Mouse (Mus musculus) CD4-positive naive resting alpha-beta T cell, adult 76 days (primary cell): ENCODE measurements around the gene Ubb. TPM values are rescaled to one million over a fixed set of nuclear protein-coding genes. Genes with fewer than 3 reads are reported as not detected.

ENCODE experiments used
- total RNA-seq: library from RNA; stranded (reverse); gene quantifications from one replicate; pipeline ENCODE4 v1.2.4, GENCODE M21; 2023

Ubb gene
- 1,521 TPM for total RNA-seq

GRCm38 (mm10) chr11:62550727-62551225, at the start of gene Ubb:
Gene Ubb (plus strand): TSS chr11:62551171.

GRCm38 (mm10) chr11:62539089-62539890, 11.7 kb upstream of the Ubb start, which contains the start of gene Cenpv:
Gene Cenpv (minus strand): TSS chr11:62539261.

DNA sequence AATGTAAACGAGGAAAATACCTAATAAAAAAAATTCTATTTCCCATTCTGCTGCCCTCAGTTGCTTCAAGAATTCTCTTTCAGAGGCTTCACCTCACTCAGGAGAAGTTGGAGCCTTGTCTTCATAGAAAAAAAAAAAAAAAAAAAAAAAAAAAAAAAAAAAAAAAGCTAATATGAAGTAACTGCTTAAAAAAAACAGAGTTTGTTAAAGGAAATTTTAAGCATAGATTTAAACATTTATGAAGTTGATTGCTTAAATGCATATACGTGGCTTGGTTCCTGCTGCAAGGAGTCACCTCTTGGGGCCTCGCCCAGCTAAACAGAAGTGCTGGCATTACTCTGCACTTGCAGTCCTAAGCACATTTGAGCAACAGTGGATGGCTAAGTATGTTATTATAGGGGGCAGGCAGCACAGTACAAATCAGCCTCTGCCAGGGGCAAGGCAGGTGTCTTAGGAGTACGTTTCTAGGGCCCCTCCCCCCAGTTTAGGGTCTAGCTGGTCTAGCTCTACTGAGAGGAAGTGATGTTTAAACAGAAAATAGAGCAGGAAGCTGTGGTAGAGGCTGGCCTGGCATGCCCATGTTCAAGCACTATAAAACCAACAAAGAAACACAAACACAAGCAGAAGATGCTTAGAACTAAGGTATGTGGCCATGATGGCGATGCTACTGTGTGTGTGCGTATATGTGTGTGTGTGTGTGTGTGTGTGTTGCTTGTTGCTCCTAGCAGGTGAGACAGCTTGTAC, 23.2 kb downstream of the Ubb start, which contains the start of gene Trpv2:
Gene Trpv2 (plus strand): TSS at position 528 of the 744 bp plus-strand sequence.

Other genes with a start within 250 kb of the Ubb start
- gene Pigl, start 92.7 kb upstream of the Ubb start, total RNA-seq = 10.8 TPM
- gene Ncor1, start 92.6 kb upstream of the Ubb start, total RNA-seq = 507 TPM
- gene Cenpv, start 11.9 kb upstream of the Ubb start, total RNA-seq = 3.7 TPM
- 39.3 TPM for gene Trpv2, start 23.3 kb downstream of the Ubb start, total RNA-seq
- gene Lrrc75a, start 97.4 kb downstream of the Ubb start, total RNA-seq = 0.85 TPM
- 8.4 TPM for gene Mmgt2, start 97.5 kb downstream of the Ubb start, total RNA-seq
- 18.2 TPM for gene Zfp287, start 180.7 kb downstream of the Ubb start, total RNA-seq
- not detected for gene Gm10428, start 201.9 kb downstream of the Ubb start, total RNA-seq
- 1.9 TPM for gene Zfp286, start 238.3 kb downstream of the Ubb start, total RNA-seq